Mouse (Mus musculus) layer of hippocampus, postnatal 10 days (tissue): Measurements from ENCODE around the gene Hnrnpd. TPM values are rescaled to one million over a fixed set of nuclear protein-coding genes. Genes with fewer than 3 reads are reported as not detected.

Experiments used
- DNase-seq, 2 experiments: peaks; one replicate each; pipeline ENCODE4 v3.0.0; 2021; ENCODE audit warnings: low spot score in 2 of 2
- total RNA-seq, 2 experiments: library from RNA; stranded (reverse); gene quantifications; 2 replicates each; pipeline ENCODE4 v1.2.3; 2021

The Hnrnpd gene
- total RNA-seq, 2 experiments from 2014 or later: 279 to 297 TPM

DNA sequence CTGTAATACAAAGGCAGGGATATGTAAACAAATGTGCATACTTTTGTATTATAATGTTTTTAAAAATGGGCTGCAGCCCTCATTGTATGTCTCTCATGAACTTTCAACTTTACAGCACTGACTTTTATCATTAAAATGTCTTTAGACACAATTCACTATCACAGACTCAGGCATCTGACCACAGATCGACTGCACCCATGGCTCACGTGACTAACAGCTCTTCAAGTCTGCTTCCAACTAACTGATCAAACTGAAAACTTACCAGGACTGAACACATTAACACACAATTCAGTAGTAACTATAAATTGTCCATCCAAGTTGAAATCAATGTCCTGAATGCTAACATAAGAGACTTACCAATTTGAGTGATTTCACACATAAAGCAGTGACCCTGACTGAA, 18.8 kb downstream of the Hnrnpd start:
- DNase-seq: no peak

DNA sequence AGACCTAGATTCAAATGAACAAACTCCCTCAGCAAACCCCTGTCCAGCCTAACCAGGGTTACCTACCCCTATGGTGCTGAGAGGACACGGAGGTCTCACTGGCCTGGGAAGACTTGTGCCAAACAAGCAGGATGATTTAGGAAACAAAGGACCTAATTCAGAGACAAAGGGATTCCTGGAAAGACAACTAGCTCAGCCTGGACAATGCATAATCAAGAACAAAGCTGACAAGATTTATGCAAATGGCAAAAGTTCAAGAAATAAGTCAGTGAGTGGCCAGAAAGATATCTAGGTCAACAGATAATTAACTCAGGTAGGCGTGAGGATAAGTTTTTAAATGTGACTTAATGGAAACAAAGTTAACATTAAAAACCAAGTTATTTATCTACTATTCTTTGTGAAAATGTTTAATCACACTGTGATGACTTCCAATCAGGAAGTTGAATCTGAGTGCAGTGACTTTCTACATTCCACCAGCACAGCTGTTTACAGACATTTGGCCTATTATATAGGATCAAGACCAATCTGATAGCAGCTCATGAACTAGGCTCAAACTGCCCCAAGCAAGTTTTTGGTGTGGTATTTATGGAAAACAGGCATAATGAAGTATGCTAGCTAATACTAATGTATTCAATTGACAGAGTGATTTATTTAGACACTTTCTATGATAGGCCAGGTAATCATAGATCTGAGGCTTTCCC, 19.4 kb downstream of the Hnrnpd start:
- DNase-seq: no peak

DNA sequence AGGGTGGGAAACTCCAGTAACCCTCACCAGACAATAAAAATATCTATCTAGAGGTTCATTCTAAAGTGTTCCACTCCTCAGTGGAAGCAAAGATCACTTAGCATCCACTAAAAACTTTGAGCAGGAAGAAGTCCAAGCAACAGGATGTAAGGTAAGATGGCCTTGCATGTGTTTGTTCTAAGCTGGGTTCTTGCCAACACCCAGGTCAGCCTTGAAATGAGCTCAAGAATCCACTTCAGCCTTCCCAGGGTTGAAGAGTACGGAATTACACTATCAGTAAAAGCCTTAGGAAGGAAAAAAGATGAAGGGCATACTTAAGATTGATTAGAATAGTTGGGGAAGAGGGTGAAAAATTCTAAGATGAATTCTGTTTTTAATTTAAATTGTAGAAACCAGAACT, 20.1 kb downstream of the Hnrnpd start:
- DNase-seq: no peak

DNA sequence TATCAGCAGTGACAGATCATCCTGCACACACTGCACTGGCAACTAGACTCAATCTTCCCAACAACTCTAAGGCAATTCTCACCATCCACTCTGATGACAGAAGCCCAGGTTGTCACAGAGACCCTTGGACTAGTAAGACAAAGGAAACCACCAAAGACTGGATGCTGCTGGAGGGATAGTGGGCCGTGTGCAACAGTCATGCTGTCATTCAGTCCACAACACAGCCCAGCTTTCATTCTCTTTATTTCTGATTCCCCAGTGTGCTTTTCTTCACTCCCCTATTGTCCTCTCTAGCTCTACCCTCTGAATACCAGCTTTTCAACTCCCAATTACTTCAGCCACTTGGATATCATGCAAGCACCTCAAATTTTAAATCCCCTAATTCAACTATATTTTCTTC, 24.9 kb downstream of the Hnrnpd start:
- no peak for DNase-seq

DNA sequence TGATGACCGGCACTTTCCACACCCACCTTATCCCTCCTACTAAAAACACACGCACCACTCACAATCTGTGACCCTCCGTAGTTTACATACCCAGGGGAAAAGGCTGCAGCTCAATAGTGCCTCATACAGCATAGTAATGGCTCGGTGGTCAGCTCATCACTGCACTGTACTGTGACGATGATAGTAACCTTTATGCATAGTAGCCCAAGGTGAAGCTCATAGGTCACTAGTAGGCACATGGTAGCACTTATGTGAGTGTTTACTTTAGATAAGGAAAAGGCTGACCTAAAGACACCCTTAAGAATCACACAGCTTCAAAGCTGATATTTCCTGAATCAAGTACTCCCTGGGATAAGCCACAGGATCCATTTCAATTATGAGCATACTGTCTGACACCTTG, 26.2 kb downstream of the Hnrnpd start:
- DNase-seq: no peak

DNA sequence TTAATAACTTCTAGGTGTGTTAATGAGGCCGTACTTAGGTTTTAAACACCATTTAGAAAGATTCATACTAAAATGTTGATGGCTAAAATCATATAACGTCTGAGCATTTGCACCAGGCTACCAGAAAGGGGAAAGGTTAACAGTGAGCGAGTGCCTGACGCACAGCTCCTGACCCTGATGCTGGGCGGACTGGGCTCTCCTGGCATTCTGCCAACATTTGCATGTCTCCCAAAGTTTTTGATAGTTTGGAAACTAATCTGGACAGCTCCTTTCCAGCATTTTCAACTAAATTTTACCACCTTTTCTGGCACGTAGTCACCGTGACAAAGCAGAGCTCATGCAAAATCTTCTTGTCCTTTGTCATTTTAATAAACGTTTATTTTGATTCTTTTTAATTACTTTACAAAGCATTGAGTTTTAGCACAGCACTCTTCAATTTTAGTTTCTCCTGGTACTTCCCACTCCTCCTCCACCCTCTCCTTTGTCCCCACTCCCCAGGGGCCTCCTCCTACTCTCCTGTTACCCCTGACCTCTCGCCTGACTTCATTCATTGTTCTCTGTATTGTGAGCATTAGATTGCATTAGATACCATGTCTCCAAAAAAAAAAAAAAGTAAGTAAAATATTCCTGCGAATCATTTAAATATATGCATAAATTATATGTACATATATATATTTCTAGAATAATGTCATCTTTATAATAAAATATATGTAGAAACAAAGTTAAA, 36.8 kb downstream of the Hnrnpd start:
- DNase-seq: no peak

DNA sequence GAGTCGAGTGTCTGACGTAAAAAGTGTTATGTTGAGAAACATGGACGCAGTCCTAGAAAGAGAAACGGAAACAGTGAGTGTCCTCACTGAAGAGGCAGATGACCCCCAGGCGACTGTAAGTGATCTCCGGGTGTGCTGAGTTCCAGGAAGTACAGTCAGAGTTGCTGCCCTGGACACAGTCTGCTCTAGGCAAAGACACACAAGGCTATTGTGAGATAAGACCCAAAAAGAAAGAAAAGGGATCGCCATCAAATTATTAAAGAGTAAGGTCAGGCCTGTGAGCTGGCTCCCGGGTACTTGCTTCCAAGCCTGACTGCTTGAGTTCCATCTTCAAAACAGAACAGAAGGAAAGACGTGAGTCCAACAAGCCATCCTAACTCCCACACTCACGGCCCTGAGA, 37.5 kb downstream of the Hnrnpd start:
- DNase-seq: no peak

DNA sequence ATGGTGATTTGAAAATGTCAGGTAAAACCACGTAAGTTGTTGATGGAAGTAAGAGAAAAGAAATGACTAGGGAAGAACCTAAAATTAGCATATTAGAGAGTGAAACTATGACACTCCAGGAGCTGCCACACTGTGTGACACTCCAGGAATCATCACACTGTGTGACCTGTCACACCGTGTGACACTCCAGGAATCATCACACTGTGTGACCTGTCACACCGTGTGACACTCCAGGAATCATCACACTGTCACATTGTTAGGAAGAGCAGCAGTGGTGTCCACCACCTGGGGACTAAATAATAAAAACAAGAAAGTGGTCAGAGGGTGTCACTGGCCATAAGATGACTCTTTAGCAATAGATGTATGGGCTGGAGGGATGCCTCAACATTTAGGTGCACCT, 39.3 kb downstream of the Hnrnpd start:
- DNase-seq: no peak

DNA sequence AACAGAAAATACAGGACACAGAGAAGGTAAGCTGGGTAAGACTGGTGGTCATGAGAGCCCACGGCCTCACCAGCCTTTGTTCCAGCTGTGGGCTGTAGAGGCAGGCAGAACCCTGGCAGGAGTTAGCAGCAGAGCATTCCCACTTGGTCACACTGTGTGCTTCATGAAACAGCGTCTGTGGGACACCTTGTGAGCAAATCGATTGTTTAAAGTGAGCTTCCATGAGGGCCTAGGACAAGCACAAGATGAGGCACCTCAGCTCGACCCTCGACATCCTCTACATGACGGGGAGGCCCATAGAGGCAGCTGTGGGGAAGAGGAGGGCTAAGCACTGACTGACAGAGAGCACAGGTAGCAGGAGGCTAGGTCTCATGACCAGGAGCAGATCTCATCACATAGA, 46.8 kb downstream of the Hnrnpd start:
- DNase-seq: no peak

DNA sequence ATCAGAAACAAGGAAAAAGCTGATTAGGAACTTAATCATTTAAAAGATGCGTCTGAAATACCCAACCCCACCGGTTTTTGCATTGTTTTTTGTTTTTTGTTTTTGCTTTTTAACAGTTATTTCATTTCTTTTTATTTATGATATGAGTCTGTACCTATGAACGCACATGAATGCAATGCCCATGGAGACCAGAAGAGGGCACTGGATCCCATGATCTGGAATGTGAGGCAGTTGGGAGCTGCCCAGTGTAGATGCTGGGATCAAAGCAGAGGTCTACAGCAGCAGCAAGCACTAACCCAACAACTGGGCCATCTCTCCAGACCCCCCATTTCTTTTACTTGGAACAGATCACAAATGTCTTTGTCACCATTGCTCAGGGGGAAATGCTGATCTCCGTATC, 50.8 kb downstream of the Hnrnpd start:
- DNase-seq: peak; percentile 29 to 32

DNA sequence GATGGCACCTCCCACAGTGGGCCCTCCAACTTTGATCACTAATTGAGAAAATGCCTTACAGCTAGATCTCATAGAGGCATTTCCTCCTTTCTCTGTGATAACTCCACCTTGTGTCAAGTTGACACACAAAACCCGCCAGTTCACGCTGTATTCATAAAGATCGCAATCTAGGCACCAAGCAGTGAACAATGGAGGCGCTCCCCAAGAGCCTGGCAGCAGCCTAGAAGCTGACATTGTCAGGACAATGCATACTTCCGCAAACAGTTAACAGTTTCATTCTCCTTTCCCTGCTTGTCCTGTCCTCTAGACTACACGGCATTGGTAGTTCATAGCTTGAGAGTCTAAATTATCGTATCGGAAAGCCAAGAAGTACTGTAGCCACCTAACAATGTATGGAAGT, 56.7 kb downstream of the Hnrnpd start:
- DNase-seq: no peak

DNA sequence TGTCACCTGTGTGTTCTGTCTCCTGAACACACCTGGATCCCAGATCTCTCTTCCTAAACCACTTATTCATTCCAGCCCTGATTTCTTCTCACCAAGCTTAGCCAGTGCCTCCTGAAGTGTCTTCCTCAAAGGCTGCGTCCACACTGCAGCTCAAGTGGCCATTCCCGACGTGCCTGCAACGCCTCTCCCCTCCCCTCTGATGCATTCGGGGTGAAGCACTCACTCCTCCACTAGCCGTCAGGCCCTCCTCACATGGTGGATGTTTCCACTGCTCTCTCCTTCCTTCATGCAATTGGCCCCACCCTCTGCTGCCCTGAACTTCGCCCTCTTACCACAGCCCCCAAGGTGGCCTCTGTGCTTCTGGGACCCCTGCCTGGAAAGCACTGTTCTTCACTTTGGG, 63.2 kb downstream of the Hnrnpd start:
- DNase-seq: no peak

DNA sequence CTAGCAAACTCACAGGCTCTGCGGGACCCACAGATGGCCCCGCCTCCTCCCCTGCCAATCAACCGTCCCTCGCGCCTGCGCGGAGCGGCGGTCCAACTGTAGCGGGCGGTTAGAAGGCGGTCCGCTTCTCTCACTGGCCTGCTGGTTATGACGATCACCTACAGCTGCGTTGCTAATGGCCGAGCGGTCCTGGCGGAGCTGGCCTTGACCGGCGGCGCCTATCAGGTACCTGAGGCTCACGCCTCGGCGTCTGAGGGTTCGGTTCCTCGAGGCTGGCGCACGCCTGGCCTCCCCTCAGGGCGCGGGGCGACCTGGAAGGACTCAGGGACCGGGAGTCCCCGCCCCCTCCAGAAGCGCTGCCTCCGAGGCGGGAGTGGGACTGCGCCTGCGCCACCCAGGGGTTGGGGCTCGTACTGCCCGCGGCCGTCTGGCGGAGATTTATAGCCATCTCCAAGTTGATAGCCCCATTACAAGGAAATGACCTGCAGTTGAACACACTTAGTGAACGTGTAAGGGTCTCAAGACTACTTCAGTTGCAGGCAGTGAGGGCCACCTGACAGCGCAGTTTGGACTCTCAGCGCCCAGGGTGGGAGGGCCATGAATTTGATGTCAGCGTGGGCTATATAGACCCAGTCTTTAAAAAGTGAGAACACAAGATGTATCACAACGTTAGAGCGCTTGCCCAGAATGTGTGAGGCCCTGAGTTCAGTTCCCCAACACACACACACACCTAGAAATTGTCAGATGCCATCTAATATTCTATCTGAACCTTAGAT, 72.4 kb downstream of the Hnrnpd start, which contains the start of gene Vamp9:
Gene Vamp9, plus strand, starts transcription at position 74 of the 776 bp plus-strand sequence.
- DNase-seq: peak; percentile 92 to 96

Other genes with a start within 250 kb of the Hnrnpd start
- gene Rasgef1b, start 249.9 kb downstream of the Hnrnpd start, total RNA-seq: 10 to 100 TPM; 26.5 to 32.1 TPM
- under 1 TPM; 0.54 to 0.78 TPM for gene Vamp9, start 72.7 kb downstream of the Hnrnpd start, total RNA-seq
- 1 to 10 TPM; 2.0 to 2.3 TPM for gene 4930524J08Rik, start 123 bp upstream of the Hnrnpd start, total RNA-seq
- gene Hnrnpdl, start 60.7 kb upstream of the Hnrnpd start, total RNA-seq: 100 to 1,000 TPM; 200 to 236 TPM
- gene Enoph1, start 61.0 kb upstream of the Hnrnpd start, total RNA-seq: 10 to 100 TPM; 54.4 to 58.7 TPM
- gene Tmem150c, start 180.9 kb upstream of the Hnrnpd start, total RNA-seq: 10 to 100 TPM; 69.3 to 71.6 TPM